Mouse (Mus musculus) midbrain, embryonic 11.5 days (tissue): ENCODE results near the gene Tasp1. TPM values are rescaled to one million over a fixed set of nuclear protein-coding genes. Genes with fewer than 3 reads are reported as not detected.

ENCODE experiments used
- ATAC-seq: fragments of 200-750 bp; cut with Nextera tagmentation; 2 replicates; pipeline ENCODE4 v1.8.0; 2017; ENCODE audit warnings: moderate TSS enrichment, moderate library complexity; ENCODE audit not compliant: low FRiP score
- DNase-seq: peaks from one replicate; pipeline ENCODE4 v3.0.0; 2015; ENCODE audit warnings: low spot score; ENCODE audit errors: missing footprints
- H3K27ac ChIP-seq: fragments of 300-500 bp; sonication (generic); 2 replicates; pipeline ENCODE4 v1.5.1; 2014; ENCODE audit warnings: low read depth, low read length
- H3K27me3 ChIP-seq: fragments of 300-500 bp; sonication (generic); 2 replicates; pipeline ENCODE4 v1.6.1; 2014; ENCODE audit warnings: mild to moderate bottlenecking, low read length, moderate library complexity, mixed read lengths; ENCODE audit not compliant: control insufficient read depth, insufficient read depth
- H3K36me3 ChIP-seq: fragments of 300-500 bp; sonication (generic); 2 replicates; pipeline ENCODE4 v1.6.1; 2014; ENCODE audit warnings: mild to moderate bottlenecking, low read length, moderate library complexity, mixed read lengths; ENCODE audit not compliant: control insufficient read depth, insufficient read depth
- H3K4me1 ChIP-seq: fragments of 300-500 bp; sonication (generic); 2 replicates; pipeline ENCODE4 v1.6.1; 2014; ENCODE audit warnings: low read length; ENCODE audit not compliant: control insufficient read depth, insufficient read depth
- H3K4me2 ChIP-seq: fragments of 300-500 bp; sonication (generic); 2 replicates; pipeline ENCODE4 v1.6.1; 2014; ENCODE audit warnings: mild to moderate bottlenecking, moderate library complexity
- H3K4me3 ChIP-seq: fragments of 300-500 bp; sonication (generic); 2 replicates; pipeline ENCODE4 v1.5.1; 2014; ENCODE audit warnings: low read depth, low read length
- H3K9ac ChIP-seq: fragments of 300-500 bp; sonication (generic); 2 replicates; pipeline ENCODE4 v1.6.1; 2014; ENCODE audit warnings: low read length
- H3K9me3 ChIP-seq: fragments of 300-500 bp; sonication (generic); 2 replicates; pipeline ENCODE4 v1.6.1; 2016; ENCODE audit warnings: low read length; ENCODE audit not compliant: control insufficient read depth
- WGBS: fragments of 180-500 bp; shearing (Covaris S2); extraction: QIAGEN DNeasy Blood & Tissue Kit; methylation state at CpG from one replicate; pipeline ENCODE4 v1.1.7; 2014; 5-methylcytosine and 5-hydroxymethylcytosine counted together
- polyA plus RNA-seq: library from polyadenylated mRNA; unstranded; fragments of >200 nt; fragmentation: Nextera tagmentation; extraction: Ambion mirVana; gene quantifications from 2 replicates; pipeline ENCODE4 v1.2.1, GENCODE M21; 2014

Tasp1 gene
- polyA plus RNA-seq: 14.8 and 16.8 TPM in 2 replicates

- H3K4me1 ChIP-seq: peaks cover 2% of the 10 kb centered on the region; the same call in 1 of the 2 replicates
- under 1% methylated on average over 68 of the region's 68 CpGs for WGBS
- DNase-seq: peak; percentile 97
- peak within 1 kb of the TSS; percentile 60 for H3K4me2 ChIP-seq
- peak within 1 kb of the TSS; percentile 74 for H3K27ac ChIP-seq
- H3K9me3 ChIP-seq: no peaks in the 10 kb centered on the region
- H3K36me3 ChIP-seq: no peaks in the 10 kb centered on the region
- peak; percentile 100 for ATAC-seq
- H3K4me3 ChIP-seq: peak within 1 kb of the TSS; percentile 87
- peak within 1 kb of the TSS; percentile 88 for H3K9ac ChIP-seq
- H3K27me3 ChIP-seq: no peaks in the 10 kb centered on the region
Observed at GRCm38 (mm10) chr2:140066353-140067314, at the start of gene Tasp1. TSS of gene Tasp1 (minus strand) at chr2:140066805.

- H3K9me3 ChIP-seq: no peaks in the 10 kb centered on the region
- no peaks in the 10 kb centered on the region for H3K4me1 ChIP-seq
- H3K27me3 ChIP-seq: no peaks in the 10 kb centered on the region
- ATAC-seq (no peak), DNase-seq (peak; percentile 35)
- 86% methylated on average over 8 of the region's 8 CpGs for WGBS
- no peak overlapping the region for H3K9ac ChIP-seq
- no peaks in the 10 kb centered on the region for H3K36me3 ChIP-seq
- H3K4me3 ChIP-seq: no peak overlapping the region
- no peak overlapping the region for H3K4me2 ChIP-seq
- no peak overlapping the region for H3K27ac ChIP-seq
Observed at GRCm38 (mm10) chr2:140113851-140114250, 47.2 kb upstream of the Tasp1 start.

- no peak overlapping the region for H3K4me3 ChIP-seq
- H3K9me3 ChIP-seq: no peaks in the 10 kb centered on the region
- no peak for ATAC-seq
- H3K27me3 ChIP-seq: no peaks in the 10 kb centered on the region
- no peak overlapping the region for H3K4me2 ChIP-seq
- H3K9ac ChIP-seq: no peak overlapping the region
- H3K36me3 ChIP-seq: no peaks in the 10 kb centered on the region
- no peaks in the 10 kb centered on the region for H3K4me1 ChIP-seq
- no peak overlapping the region for H3K27ac ChIP-seq
- 41% methylated on average over 1 of the region's 1 CpGs for WGBS
- no peak for DNase-seq
Observed at GRCm38 (mm10) chr2:140108945-140109344, 42.3 kb upstream of the Tasp1 start.

GRCm38 (mm10) chr2:140107641-140108040 lies 41.0 kb upstream of the Tasp1 start:
- no peak for ATAC-seq
- no peaks in the 10 kb centered on the region for H3K36me3 ChIP-seq
- DNase-seq: no peak
- H3K27me3 ChIP-seq: no peaks in the 10 kb centered on the region
- no peak overlapping the region for H3K27ac ChIP-seq
- 88% methylated on average over 4 of the region's 4 CpGs for WGBS
- H3K9me3 ChIP-seq: no peaks in the 10 kb centered on the region
- no peak overlapping the region for H3K4me3 ChIP-seq
- no peaks in the 10 kb centered on the region for H3K4me1 ChIP-seq
- no peak overlapping the region for H3K4me2 ChIP-seq
- no peak overlapping the region for H3K9ac ChIP-seq

- WGBS: 72% methylated on average over 3 of the region's 3 CpGs
- H3K9ac ChIP-seq: no peak overlapping the region
- H3K27ac ChIP-seq: no peak overlapping the region
- no peaks in the 10 kb centered on the region for H3K27me3 ChIP-seq
- no peaks in the 10 kb centered on the region for H3K36me3 ChIP-seq
- no peak overlapping the region for H3K4me2 ChIP-seq
- H3K4me1 ChIP-seq: no peaks in the 10 kb centered on the region
- no peak overlapping the region for H3K4me3 ChIP-seq
- ATAC-seq (no peak), DNase-seq (no peak)
- no peaks in the 10 kb centered on the region for H3K9me3 ChIP-seq
Observed at GRCm38 (mm10) chr2:140104951-140105350, 38.3 kb upstream of the Tasp1 start.

GRCm38 (mm10) chr2:140100551-140101474 lies 34.2 kb upstream of the Tasp1 start:
- Histone ChIP-seq H3K36me3 (no peaks in the 10 kb centered on the region), H3K4me1 (no peaks in the 10 kb centered on the region), H3K4me2 (no peak overlapping the region), H3K27me3 (no peaks in the 10 kb centered on the region), H3K9ac (no peak overlapping the region), H3K27ac (no peak overlapping the region), H3K9me3 (no peaks in the 10 kb centered on the region), H3K4me3 (no peak overlapping the region)
- ATAC-seq (no peak), DNase-seq (no peak)
- WGBS: 90% methylated on average over 3 of the region's 3 CpGs

- H3K9ac ChIP-seq: no peak overlapping the region
- H3K27ac ChIP-seq: no peak overlapping the region
- no peaks in the 10 kb centered on the region for H3K4me1 ChIP-seq
- DNase-seq (no peak), ATAC-seq (no peak)
- 90% methylated on average over 3 of the region's 3 CpGs for WGBS
- no peak overlapping the region for H3K4me3 ChIP-seq
- no peak overlapping the region for H3K4me2 ChIP-seq
- H3K9me3 ChIP-seq: no peaks in the 10 kb centered on the region
- H3K36me3 ChIP-seq: no peaks in the 10 kb centered on the region
- no peaks in the 10 kb centered on the region for H3K27me3 ChIP-seq
Observed at GRCm38 (mm10) chr2:140099971-140100370, 33.4 kb upstream of the Tasp1 start.

- no peaks in the 10 kb centered on the region for H3K36me3 ChIP-seq
Observed at GRCm38 (mm10) chr2:140097131-140097591, 30.6 kb upstream of the Tasp1 start.

More at GRCm38 (mm10) chr2:140097131-140097591, 30.6 kb upstream of the Tasp1 start:
- Histone ChIP-seq H3K27me3 (no peaks in the 10 kb centered on the region), H3K9me3 (no peaks in the 10 kb centered on the region), H3K27ac (no peak overlapping the region), H3K4me3 (no peak overlapping the region), H3K9ac (no peak overlapping the region), H3K4me2 (no peak overlapping the region), H3K4me1 (no peaks in the 10 kb centered on the region)
- ATAC-seq (peak; percentile 48; the same call in 1 of the 2 replicates), DNase-seq (no peak)
- 71% methylated on average over 3 of the region's 3 CpGs for WGBS
